Mouse (Mus musculus): ENCODE data around the gene Ang6. TPM values are rescaled to one million over a fixed set of nuclear protein-coding genes. Genes with fewer than 3 reads are reported as not detected.
"Not testable (repeated sequence)": the region's sequence is repeated elsewhere in the genome, so short reads cannot be mapped to it uniquely, and the experiment has no call there.

Ang6 gene
- polyA plus RNA-seq, 1 experiment from 2014 or later: not detected

GRCm38 (mm10) chr14:43983454-43983853 lies 18.6 kb downstream of the Ang6 start:
- WGBS: 40% methylated on average over 4 of the region's 4 CpGs
- no peak for ATAC-seq (ENCODE audit: low read depth)
- Histone ChIP-seq H3K4me1 (replicated peaks; ENCODE audit: control insufficient read depth, insufficient read depth, low read length) (no peaks in the 10 kb centered on the region), H3K9me3 (ENCODE audit: control insufficient read depth, low read length) (no peaks in the 10 kb centered on the region), H3K36me3 (ENCODE audit: control insufficient read depth, insufficient read depth, low read length) (no peaks in the 10 kb centered on the region), H3K27me3 (ENCODE audit: control insufficient read depth, insufficient read depth, low read depth, low read length) (no peaks in the 10 kb centered on the region), H3K4me2 (ENCODE audit: low read depth, low read length) (no peak overlapping the region), H3K9ac (ENCODE audit: low read length) (no peak overlapping the region), H3K4me3 (ENCODE audit: low read length) (no peak overlapping the region), H3K27ac (ENCODE audit: low read length) (no peak overlapping the region)

DNA sequence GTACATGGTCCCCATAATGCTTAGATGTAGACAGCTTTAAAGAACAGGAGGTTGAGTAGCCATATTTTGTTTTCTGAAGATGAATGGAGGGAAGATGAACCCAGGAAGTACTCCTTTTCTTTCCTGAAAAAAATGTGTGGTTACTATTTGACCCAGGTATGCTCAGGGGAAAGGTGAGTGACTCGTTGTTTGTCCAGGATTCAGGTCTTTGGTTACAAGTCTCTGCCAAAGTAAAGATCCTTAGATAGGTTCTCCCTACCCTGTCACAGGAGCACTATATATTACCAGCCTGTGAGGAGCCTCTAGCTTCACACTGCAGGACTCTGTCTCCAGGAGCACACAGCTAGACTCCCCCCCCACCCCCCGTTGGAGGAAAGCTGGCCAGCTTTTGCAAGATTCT lies 45.3 kb downstream of the Ang6 start, which contains the start of gene Ang5:
Gene Ang5, plus strand, starts transcription at position 301 of the 400 bp plus-strand sequence.
- H3K9me3 ChIP-seq (ENCODE audit: control insufficient read depth, low read length); H3K4me1 ChIP-seq (replicated peaks; ENCODE audit: control insufficient read depth, insufficient read depth, low read length); H3K27ac ChIP-seq (ENCODE audit: low read length); H3K4me3 ChIP-seq (ENCODE audit: low read length); H3K4me2 ChIP-seq (ENCODE audit: low read depth, low read length); H3K27me3 ChIP-seq (ENCODE audit: control insufficient read depth, insufficient read depth, low read depth, low read length); H3K36me3 ChIP-seq (ENCODE audit: control insufficient read depth, insufficient read depth, low read length); H3K9ac ChIP-seq (ENCODE audit: low read length); ATAC-seq (ENCODE audit: low read depth): not testable (repeated sequence)
- no CpG with 5 or more reads among the region's 2 CpGs for WGBS

DNA sequence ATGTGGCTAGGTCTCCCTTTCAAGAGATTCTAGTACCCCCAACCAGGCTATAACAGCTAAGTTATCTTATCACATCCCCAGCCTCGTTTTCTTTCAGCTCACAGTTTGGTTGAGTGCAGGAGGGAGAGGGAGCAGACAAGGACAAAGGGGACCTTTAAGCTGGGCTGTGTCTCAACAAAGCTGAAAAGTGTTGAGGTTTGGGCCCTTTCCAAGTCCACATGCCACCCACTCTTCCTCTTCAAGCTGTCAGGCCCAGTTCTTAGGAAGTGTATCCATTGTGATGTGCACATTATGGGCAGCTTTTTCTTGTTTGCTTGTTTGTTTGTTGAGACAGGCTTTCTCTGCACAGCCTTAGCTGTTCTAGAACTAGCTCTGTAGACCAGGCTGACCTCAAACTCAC lies 47.0 kb downstream of the Ang6 start:
- not testable (repeated sequence) for H3K4me3 ChIP-seq (ENCODE audit: low read length); H3K27me3 ChIP-seq (ENCODE audit: control insufficient read depth, insufficient read depth, low read depth, low read length); H3K27ac ChIP-seq (ENCODE audit: low read length); H3K4me1 ChIP-seq (replicated peaks; ENCODE audit: control insufficient read depth, insufficient read depth, low read length); H3K36me3 ChIP-seq (ENCODE audit: control insufficient read depth, insufficient read depth, low read length); ATAC-seq (ENCODE audit: low read depth); H3K9me3 ChIP-seq (ENCODE audit: control insufficient read depth, low read length); H3K9ac ChIP-seq (ENCODE audit: low read length); H3K4me2 ChIP-seq (ENCODE audit: low read depth, low read length)
- WGBS: no CpG with 5 or more reads among the region's 1 CpGs

DNA sequence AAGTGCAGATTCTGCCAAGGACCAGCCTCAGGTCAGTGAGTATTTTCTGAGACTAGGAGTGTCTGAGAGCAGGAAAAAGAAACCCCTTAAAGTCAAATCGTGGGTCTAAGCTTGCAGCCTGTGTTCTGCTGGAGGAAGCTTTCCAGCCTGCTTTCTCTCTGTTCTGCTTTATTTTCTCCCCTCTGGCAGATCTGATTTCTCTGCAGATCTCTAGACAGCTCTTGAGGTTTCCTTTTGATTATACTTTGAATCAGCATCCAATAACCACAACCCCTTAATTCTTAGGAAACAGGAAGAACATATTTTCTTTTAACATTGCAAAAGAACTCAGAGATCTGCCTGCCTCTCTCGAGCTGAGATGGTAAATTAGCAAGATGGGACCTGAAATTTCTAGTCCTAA lies 48.7 kb downstream of the Ang6 start:
- not testable (repeated sequence) for ATAC-seq (ENCODE audit: low read depth); H3K9me3 ChIP-seq (ENCODE audit: control insufficient read depth, low read length); H3K4me1 ChIP-seq (replicated peaks; ENCODE audit: control insufficient read depth, insufficient read depth, low read length); H3K4me2 ChIP-seq (ENCODE audit: low read depth, low read length); H3K27me3 ChIP-seq (ENCODE audit: control insufficient read depth, insufficient read depth, low read depth, low read length); H3K36me3 ChIP-seq (ENCODE audit: control insufficient read depth, insufficient read depth, low read length); H3K4me3 ChIP-seq (ENCODE audit: low read length); H3K27ac ChIP-seq (ENCODE audit: low read length); H3K9ac ChIP-seq (ENCODE audit: low read length)
- WGBS: 54% methylated on average over 1 of the region's 2 CpGs

Other genes starting within 250 kb of the Ang6 start
- not detected in 2 replicates for gene Gm8180, start 217.5 kb downstream of the Ang6 start, polyA plus RNA-seq (2015; fragmentation: Nextera tagmentation; extraction: Ambion mirVana)
- gene Ear1, start 126.8 kb downstream of the Ang6 start, polyA plus RNA-seq (2015; fragmentation: Nextera tagmentation; extraction: Ambion mirVana): 1.4 TPM in 1 of 2 replicates, not detected in the other
- not detected in 2 replicates for gene Ear10, start 78.7 kb downstream of the Ang6 start, polyA plus RNA-seq (2015; fragmentation: Nextera tagmentation; extraction: Ambion mirVana)
- gene Gm8113, start 76.9 kb downstream of the Ang6 start, polyA plus RNA-seq (2015; fragmentation: Nextera tagmentation; extraction: Ambion mirVana): 26.0 and 26.7 TPM in 2 replicates
- gene Ang5, start 45.2 kb downstream of the Ang6 start, polyA plus RNA-seq (2015; fragmentation: Nextera tagmentation; extraction: Ambion mirVana): not detected in 2 replicates
- gene Ear2, start 100.4 kb upstream of the Ang6 start, polyA plus RNA-seq (2015; fragmentation: Nextera tagmentation; extraction: Ambion mirVana): 7.5 and 12.8 TPM in 2 replicates
- not detected in 2 replicates for gene Gm3327, start 121.6 kb upstream of the Ang6 start, polyA plus RNA-seq (2015; fragmentation: Nextera tagmentation; extraction: Ambion mirVana)
- not detected in 2 replicates for gene Gm8212, start 195.4 kb upstream of the Ang6 start, polyA plus RNA-seq (2015; fragmentation: Nextera tagmentation; extraction: Ambion mirVana)
- not detected in 2 replicates for gene 4930503E14Rik, start 211.0 kb upstream of the Ang6 start, polyA plus RNA-seq (2015; fragmentation: Nextera tagmentation; extraction: Ambion mirVana)